Mouse (Mus musculus) heart, postnatal 25 days (tissue): ENCODE measurements around the gene Dlgap4. TPM values are rescaled to one million over a fixed set of nuclear protein-coding genes. Genes with fewer than 3 reads are reported as not detected.

Source experiments
- DNase-seq: peaks from one replicate; pipeline ENCODE4 v3.0.0; 2022; ENCODE audit warnings: low spot score
- intact Hi-C: fragments of 180-260 bp; cut with DNase I; formaldehyde crosslinking; loops from one replicate; pipeline ENCODE4 v1.15.1; 2025
- total RNA-seq, 2 experiments: library from RNA; stranded (reverse); gene quantifications; 2 replicates each; pipeline ENCODE4 v1.2.3; 2021

The Dlgap4 gene
- total RNA-seq, 2 experiments from 2014 or later, result 30.1 to 41.8 TPM

GRCm38 (mm10) chr2:156690833-156691232 lies 77.3 kb downstream of the Dlgap4 start:
- intact Hi-C loops, result no loop called here
- DNase-seq, result no peak

DNA sequence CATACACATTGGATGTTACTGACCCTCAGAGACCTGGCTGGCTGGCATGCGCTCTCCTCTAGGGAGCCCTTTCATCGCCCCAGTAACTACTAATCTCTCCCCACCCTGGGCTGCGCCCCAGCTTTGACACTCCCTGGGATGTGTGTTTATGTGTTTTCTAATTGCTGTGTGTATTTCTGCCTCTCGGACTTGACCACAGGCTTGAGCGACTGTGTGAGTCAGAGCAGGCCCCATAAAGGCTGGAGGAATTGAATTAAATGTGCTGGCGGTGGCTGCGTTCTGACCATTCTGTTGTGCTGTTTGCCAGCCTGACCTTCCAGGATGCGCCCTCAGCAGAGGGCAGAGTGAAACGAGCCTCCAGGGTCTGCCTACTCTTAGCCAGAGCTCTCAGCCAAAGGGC lies 78.2 kb downstream of the Dlgap4 start:
- no peak for DNase-seq
- intact Hi-C loops, result no loop called here

DNA sequence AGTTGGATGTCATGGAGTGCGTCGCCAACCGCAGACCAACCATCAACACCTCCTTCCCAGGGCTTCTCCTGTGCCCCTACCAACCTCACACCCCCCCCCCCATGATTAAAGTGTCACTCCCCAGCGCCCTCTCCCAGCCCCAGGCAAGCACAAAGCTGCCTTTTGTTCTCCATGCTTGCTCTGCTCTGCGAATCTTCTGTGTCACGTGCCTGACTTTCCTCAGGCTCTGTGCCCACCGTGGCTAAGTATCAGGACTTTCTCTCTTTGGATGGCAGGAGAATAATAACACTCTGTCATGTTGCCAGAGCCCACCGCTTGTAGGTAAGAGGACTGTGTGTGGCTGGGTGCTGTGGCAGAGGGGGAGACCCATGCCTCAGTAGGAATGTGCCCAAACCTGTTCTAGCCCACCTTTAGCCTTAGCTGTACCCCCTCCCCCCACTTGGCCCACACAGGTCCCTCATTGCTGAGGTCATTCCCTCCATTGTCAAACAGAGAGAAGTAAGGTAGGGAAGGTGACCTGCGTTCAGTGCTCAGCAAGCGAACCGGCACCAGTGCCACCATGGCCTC lies 79.8 kb downstream of the Dlgap4 start:
- intact Hi-C loops, result no loop called here
- no peak for DNase-seq

DNA sequence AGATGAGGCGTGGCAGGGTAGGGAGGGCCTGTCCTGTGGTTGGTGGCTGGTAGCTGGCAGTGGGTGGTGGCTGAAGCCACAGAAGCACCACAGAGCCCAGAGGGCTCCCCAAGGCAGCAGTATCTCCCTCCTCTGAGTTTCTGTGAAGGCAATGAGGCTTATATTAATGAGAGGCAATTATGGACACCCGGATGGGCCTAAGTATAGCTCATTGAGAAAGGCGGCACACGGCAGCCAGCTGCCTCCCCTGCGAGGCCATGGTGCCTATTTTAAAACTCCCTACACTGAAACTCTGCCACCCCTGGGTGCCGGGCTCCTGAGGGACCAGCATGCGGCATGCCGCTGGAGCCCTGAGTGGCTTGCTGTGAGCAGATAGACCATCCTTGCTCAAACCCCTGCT lies 83.8 kb downstream of the Dlgap4 start:
- intact Hi-C loops, result no loop called here
- DNase-seq, result no peak

- intact Hi-C loops, result no loop called here
- DNase-seq, result no peak
Measured at GRCm38 (mm10) chr2:156698168-156698567, 84.7 kb downstream of the Dlgap4 start.

DNA sequence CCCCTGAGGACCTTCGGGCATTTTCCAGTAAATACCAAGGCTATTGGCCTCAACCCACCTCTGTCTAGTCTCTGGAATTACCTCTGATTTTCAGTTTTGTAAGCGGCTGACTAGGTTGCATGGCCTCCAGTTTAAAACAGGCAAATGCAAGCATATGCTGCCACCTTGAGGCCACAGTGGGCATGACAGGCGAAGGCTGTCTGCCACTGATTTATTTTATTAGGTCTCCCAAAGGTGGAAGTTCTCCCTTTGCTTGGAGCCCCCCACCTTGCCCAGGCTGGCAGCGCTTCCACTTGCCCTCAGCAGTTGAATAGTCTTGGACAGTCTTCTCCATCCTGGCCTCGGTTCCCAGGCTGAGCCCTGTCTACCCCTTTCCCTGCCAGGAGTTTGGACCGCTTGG lies 92.0 kb downstream of the Dlgap4 start:
- intact Hi-C loops, result loop anchor here (1.0 to 10.0 kb wide), 4 partner anchors 93 to 401 kb away; partner anchors contain the start of gene Dlgap4
- DNase-seq, result no peak

GRCm38 (mm10) chr2:156716683-156717082 lies 103.2 kb downstream of the Dlgap4 start:
- no peak for DNase-seq
- intact Hi-C loops, result no loop called here

DNA sequence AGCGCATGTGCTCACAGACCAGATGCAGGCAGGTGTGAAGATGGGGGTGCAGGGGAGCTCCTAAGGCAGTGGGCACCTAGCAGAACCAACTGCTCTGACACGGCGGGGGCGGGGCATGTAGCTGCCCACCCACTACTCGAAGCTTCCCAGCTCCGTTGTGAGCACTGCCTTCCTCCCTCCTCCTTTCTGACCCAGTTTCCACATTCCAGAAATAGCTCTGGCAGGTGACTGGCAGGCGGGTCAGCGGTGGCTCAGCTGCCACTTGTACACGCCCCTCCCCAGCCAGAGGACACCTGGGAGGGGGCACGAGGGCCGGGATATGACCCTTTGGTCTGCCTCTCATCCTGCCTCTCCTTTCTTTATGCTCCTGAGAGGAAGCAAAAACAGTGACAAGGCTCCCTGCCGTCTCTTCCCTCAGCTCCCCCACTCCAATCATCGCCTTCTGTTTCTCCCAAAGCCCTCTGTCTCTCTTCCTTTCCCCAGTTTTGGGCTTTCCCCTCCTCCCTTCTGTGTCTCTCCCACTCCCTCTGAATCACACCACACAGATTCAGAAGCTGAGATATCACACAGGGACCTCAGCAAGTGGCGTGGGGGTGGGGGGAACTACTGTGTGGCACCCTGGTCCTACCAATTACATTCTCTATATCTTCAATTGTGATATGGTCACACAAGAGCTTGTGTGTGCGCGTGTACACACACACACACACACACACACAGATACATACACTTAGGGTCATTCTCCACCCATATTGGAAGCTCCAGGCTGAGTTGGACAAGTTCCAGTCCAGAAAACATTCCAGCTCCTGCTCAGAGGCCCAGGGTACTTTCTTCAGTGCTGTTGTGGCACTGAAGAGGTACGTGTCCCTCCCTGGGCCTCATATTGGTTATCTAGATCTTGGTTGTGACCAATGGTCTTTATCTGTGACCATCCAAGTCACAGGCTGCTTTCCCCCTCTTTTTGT lies 104.1 kb downstream of the Dlgap4 start:
- DNase-seq, result no peak
- intact Hi-C loops, result no loop called here

GRCm38 (mm10) chr2:156718793-156719192 lies 105.3 kb downstream of the Dlgap4 start:
- no peak for DNase-seq
- intact Hi-C loops, result no loop called here

GRCm38 (mm10) chr2:156719549-156720312 lies 106.2 kb downstream of the Dlgap4 start:
- intact Hi-C loops, result loop anchor here (5.0 kb wide), 1 partner anchor 143 kb away; the partner anchor contains the start of gene Rab5if
- no peak for DNase-seq

DNA sequence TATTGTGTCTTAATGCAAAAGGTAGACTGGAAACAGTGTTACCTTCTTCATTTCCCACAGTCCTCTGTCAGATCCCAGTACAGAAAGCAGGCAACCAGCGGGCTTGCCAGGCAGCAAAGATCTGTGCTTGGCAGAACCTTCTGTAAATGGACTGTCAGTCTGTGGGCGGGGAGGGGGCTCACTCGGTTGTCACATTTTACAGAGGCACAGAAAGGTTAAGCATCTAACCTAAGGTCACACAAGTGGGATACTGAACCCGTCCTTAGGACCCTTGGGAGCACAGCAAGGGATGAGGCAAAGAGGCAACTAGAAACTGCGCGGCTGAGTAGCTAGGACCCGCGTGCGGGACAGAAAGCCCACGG lies 106.8 kb downstream of the Dlgap4 start:
- intact Hi-C loops, result loop anchor here (5.0 kb wide), 1 partner anchor 142 kb away; the partner anchor contains the start of gene Rab5if
- DNase-seq, result no peak

DNA sequence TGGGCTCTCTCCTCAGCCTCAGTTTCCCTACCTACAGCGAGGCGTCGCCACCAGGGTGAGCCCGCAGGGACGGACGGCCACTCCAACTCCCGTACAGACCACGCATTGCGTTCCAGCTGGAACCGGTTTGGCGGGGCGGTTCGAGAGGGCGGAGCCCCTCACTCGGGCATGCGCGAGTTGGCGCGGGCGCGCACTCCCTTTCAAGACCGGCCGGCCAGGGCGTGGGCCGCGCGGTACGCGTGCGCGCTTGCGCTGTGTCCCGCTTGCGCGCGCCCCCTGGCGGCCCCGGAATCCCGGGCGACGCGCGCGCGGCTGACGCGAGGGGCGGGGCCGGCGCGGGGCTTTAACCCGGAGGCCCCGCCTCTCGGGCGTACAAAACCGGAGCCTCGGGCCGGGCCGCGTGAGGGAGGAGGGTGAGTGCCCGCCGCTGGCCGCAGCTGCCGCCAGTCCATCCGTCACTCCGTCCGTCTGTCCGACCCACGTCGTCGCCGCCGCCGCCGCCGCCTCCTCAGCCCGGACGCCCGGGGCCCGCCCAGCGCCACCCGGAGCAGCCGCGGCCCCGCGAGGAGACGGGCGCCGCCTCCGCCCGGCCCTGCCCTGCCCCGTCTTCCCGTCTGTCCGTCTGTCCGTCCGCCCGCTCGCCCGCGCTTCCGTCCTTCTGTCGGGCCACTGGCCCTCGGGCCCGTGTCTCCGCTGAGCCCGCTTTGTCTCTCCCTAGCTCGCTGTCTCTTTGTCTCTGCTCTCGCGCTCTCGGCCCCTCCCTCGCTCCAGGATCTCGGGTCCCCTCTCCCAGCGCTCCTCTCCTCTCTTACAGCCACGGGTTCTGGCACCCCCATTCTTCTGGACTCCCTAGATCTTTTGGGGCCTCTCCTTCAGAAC lies 107.4 kb downstream of the Dlgap4 start:
- peak; percentile 94 for DNase-seq
- intact Hi-C loops, result loop anchor here (5.0 kb wide), 1 partner anchor 141 kb away; the partner anchor contains the start of gene Rab5if

GRCm38 (mm10) chr2:156721554-156722070 lies 108.1 kb downstream of the Dlgap4 start:
- intact Hi-C loops, result loop anchor here (5.0 kb wide), 1 partner anchor 141 kb away; the partner anchor contains the start of gene Rab5if
- DNase-seq, result no peak

DNA sequence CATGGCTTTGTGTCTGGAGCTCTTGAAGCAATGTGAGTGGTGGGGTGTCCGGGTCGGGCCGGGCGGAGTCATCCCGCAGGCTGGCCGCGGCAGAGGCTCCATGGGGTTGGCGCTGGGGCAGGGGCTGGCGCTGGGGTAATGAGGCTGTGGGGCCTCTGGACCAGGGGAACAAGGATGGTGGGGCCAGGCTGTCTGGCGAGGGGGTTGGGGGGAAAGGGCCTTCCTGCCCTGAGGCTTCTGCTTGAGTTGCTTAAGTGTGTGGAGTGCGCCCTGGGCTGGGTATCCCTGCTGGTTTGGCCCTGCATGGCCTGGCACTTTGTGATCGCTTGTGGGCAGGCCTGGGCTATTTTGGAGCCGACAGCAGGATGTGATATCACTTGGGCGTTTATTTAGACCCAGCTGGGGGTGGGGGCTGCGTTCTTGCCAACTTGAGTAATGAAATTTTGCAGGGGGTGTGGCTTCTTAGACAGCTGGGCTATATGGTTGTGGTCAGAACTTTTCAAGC lies 108.6 kb downstream of the Dlgap4 start:
- intact Hi-C loops, result loop anchor here (5.0 kb wide), 1 partner anchor 140 kb away; the partner anchor contains the start of gene Rab5if

DNA sequence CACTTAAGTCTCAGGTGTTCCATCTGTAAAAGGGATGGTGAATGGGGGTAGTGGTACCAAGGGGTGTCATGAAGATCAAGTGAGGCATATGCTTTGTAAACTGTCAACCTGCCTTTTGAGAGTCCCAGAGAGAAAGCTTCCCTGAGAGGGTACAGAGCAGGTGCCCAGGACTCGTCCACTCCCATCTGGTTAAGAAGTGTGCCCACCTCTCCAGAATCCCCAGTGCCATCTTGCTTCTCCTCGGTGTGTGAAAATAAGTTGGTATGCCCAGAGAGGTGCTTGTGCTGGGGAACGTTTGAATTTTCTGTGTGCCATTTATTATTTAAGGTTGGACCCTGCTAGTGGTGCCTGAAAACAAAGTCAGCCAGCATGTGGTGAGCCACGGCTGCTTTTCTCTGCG lies 109.2 kb downstream of the Dlgap4 start:
- no peak for DNase-seq
- intact Hi-C loops, result loop anchor here (5.0 kb wide), 1 partner anchor 140 kb away; the partner anchor contains the start of gene Rab5if

More for the DNA sequence above, 108.6 kb downstream of the Dlgap4 start:
- DNase-seq, result peak; percentile 76

- no peak for DNase-seq
- intact Hi-C loops, result loop anchor here (5.0 kb wide), 1 partner anchor 138 kb away; the partner anchor contains the start of gene Rab5if
Measured at GRCm38 (mm10) chr2:156723899-156724523, 110.5 kb downstream of the Dlgap4 start.

DNA sequence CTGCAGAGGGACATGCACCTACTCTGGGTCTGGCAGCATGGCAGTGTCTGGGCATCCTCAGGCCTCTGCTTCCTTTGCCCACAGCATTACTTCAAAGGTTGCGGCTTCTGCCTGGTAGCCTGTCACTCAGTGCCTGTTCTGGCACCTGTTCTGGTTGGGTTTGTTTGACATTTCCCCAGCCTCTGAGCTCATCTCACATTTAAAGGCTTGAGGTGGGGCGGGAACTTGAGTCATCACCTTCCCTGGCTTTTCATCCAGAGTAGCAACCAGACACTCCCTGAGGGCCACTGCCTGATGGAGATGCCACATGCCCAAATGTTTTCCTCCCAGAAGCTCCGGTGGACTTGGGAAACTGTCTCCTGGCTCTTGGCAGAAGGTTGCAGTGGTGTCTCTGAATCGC lies 111.4 kb downstream of the Dlgap4 start:
- DNase-seq, result no peak
- intact Hi-C loops, result loop anchor here (5.0 kb wide), 1 partner anchor 137 kb away; the partner anchor contains the start of gene Rab5if

- intact Hi-C loops, result no loop called here
- DNase-seq, result no peak
Measured at GRCm38 (mm10) chr2:156726344-156726743, 112.8 kb downstream of the Dlgap4 start.
